Mouse (Mus musculus) liver, embryonic 11.5 days (tissue): ENCODE measurements at regions not wholly inside any gene's neighbourhood (a gene's known extent, or its start where the extent isn't known, plus 50 kb on each side); places are given as distances from the start of the nearest gene placed in this dataset.

ENCODE experiments used
- ATAC-seq: fragments of 200-750 bp; cut with Nextera tagmentation; replicated peaks from 2 replicates; pipeline ENCODE4 v1.8.0; 2017; ENCODE audit warnings: moderate number of reproducible peaks, mild to moderate bottlenecking, moderate TSS enrichment, moderate library complexity; ENCODE audit not compliant: low FRiP score
- DNase-seq: peaks from one replicate; pipeline ENCODE4 v3.0.0-alpha.2; 2017; ENCODE audit warnings: low spot score
- H3K27ac ChIP-seq: fragments of 300-500 bp; sonication (generic); 2 replicates; pipeline ENCODE4 v1.5.1; 2014; ENCODE audit warnings: mild to moderate bottlenecking, low read depth, low read length, control low read depth
- H3K27me3 ChIP-seq: fragments of 300-500 bp; sonication (generic); replicated peaks from 2 replicates; pipeline ENCODE4 v1.6.1; 2014; ENCODE audit warnings: low read length, mixed read lengths; ENCODE audit not compliant: control insufficient read depth, insufficient read depth
- H3K36me3 ChIP-seq: fragments of 300-500 bp; sonication (generic); 2 replicates; pipeline ENCODE4 v1.6.1; 2014; ENCODE audit warnings: mild to moderate bottlenecking, low read length, moderate library complexity, mixed read lengths; ENCODE audit not compliant: control insufficient read depth, insufficient read depth
- H3K4me1 ChIP-seq: fragments of 300-500 bp; sonication (generic); replicated peaks from 2 replicates; pipeline ENCODE4 v1.6.1; 2014; ENCODE audit warnings: low read length, mixed read lengths; ENCODE audit not compliant: control insufficient read depth, insufficient read depth
- H3K4me2 ChIP-seq: fragments of 300-500 bp; sonication (generic); 2 replicates; pipeline ENCODE4 v1.6.1; 2014; ENCODE audit warnings: mild to moderate bottlenecking, control low read depth, moderate library complexity
- H3K4me3 ChIP-seq: fragments of 300-500 bp; sonication (generic); 2 replicates; pipeline ENCODE4 v1.5.1; 2014; ENCODE audit warnings: low read depth, low read length, control low read depth
- H3K9ac ChIP-seq: fragments of 300-500 bp; sonication (generic); 2 replicates; pipeline ENCODE4 v1.6.1; 2014; ENCODE audit warnings: low read depth, low read length, control low read depth
- H3K9me3 ChIP-seq: fragments of 300-500 bp; sonication (generic); 2 replicates; pipeline ENCODE4 v1.6.1; 2016; ENCODE audit warnings: low read length, inconsistent platforms, mixed read lengths; ENCODE audit not compliant: control insufficient read depth
- WGBS: fragments of 180-500 bp; shearing (Covaris S2); extraction: QIAGEN DNeasy Blood & Tissue Kit; methylation state at CpG from one replicate; pipeline ENCODE4 v1.1.7; 2014; 5-methylcytosine and 5-hydroxymethylcytosine counted together

GRCm38 (mm10) chr4:127543276-127543675, 185.3 kb upstream of the Gjb5 start:
- no peak for ATAC-seq
- H3K27me3 ChIP-seq: no peaks in the 10 kb centered on the region

GRCm38 (mm10) chr4:127542771-127543170, 184.8 kb upstream of the Gjb5 start:
- 80% methylated on average over 4 of the region's 4 CpGs for WGBS
- no peaks in the 10 kb centered on the region for H3K9me3 ChIP-seq
- H3K9ac ChIP-seq: no peak overlapping the region
- no peak overlapping the region for H3K4me2 ChIP-seq
- H3K36me3 ChIP-seq: no peaks in the 10 kb centered on the region
- H3K27me3 ChIP-seq: no peaks in the 10 kb centered on the region
- H3K4me3 ChIP-seq: no peak overlapping the region
- no peak for ATAC-seq
- H3K4me1 ChIP-seq: no peaks in the 10 kb centered on the region
- no peak for DNase-seq
- no peak overlapping the region for H3K27ac ChIP-seq

More at GRCm38 (mm10) chr4:127543276-127543675, 185.3 kb upstream of the Gjb5 start:
- H3K27ac ChIP-seq: no peak overlapping the region
- no peaks in the 10 kb centered on the region for H3K36me3 ChIP-seq
- 82% methylated on average over 2 of the region's 2 CpGs for WGBS
- H3K9ac ChIP-seq: no peak overlapping the region
- no peak overlapping the region for H3K4me3 ChIP-seq
- no peaks in the 10 kb centered on the region for H3K4me1 ChIP-seq
- H3K9me3 ChIP-seq: no peaks in the 10 kb centered on the region
- DNase-seq: no peak
- no peak overlapping the region for H3K4me2 ChIP-seq

- H3K27me3 ChIP-seq: no peaks in the 10 kb centered on the region
- H3K27ac ChIP-seq: no peak overlapping the region
- no peaks in the 10 kb centered on the region for H3K9me3 ChIP-seq
- no peak overlapping the region for H3K9ac ChIP-seq
- DNase-seq: no peak
- 42% methylated on average over 5 of the region's 5 CpGs for WGBS
- H3K4me1 ChIP-seq: no peaks in the 10 kb centered on the region
- no peak for ATAC-seq
- no peak overlapping the region for H3K4me3 ChIP-seq
- no peak overlapping the region for H3K4me2 ChIP-seq
- no peaks in the 10 kb centered on the region for H3K36me3 ChIP-seq
These were observed 179.0 kb upstream of the Gjb5 start for GRCm38 (mm10) chr4:127536952-127537351.

- no peaks in the 10 kb centered on the region for H3K9me3 ChIP-seq
- WGBS: 66% methylated on average over 7 of the region's 7 CpGs
- no peaks in the 10 kb centered on the region for H3K27me3 ChIP-seq
- H3K4me2 ChIP-seq: no peak overlapping the region
- ATAC-seq (no peak), DNase-seq (no peak)
- H3K9ac ChIP-seq: no peak overlapping the region
- no peaks in the 10 kb centered on the region for H3K4me1 ChIP-seq
- H3K36me3 ChIP-seq: no peaks in the 10 kb centered on the region
- H3K27ac ChIP-seq: no peak overlapping the region
- no peak overlapping the region for H3K4me3 ChIP-seq
These were observed 177.6 kb upstream of the Gjb5 start for GRCm38 (mm10) chr4:127535630-127536029.

- Histone ChIP-seq H3K4me1 (no peaks in the 10 kb centered on the region), H3K4me2 (no peak overlapping the region), H3K27ac (no peak overlapping the region), H3K27me3 (no peaks in the 10 kb centered on the region), H3K36me3 (no peaks in the 10 kb centered on the region), H3K9ac (no peak overlapping the region), H3K9me3 (no peaks in the 10 kb centered on the region), H3K4me3 (no peak overlapping the region)
- no peak for DNase-seq
- 98% methylated on average over 3 of the region's 3 CpGs for WGBS
- no peak for ATAC-seq
These were observed 176.4 kb upstream of the Gjb5 start for GRCm38 (mm10) chr4:127534411-127534810.

GRCm38 (mm10) chr4:127533726-127534125, 175.7 kb upstream of the Gjb5 start:
- Histone ChIP-seq H3K27ac (no peak overlapping the region), H3K9me3 (no peaks in the 10 kb centered on the region), H3K9ac (no peak overlapping the region), H3K4me1 (no peaks in the 10 kb centered on the region), H3K27me3 (no peaks in the 10 kb centered on the region), H3K4me3 (no peak overlapping the region), H3K4me2 (no peak overlapping the region), H3K36me3 (no peaks in the 10 kb centered on the region)
- ATAC-seq (no peak), DNase-seq (no peak)
- WGBS: 59% methylated on average over 4 of the region's 4 CpGs

GRCm38 (mm10) chr4:127530779-127531178, 172.8 kb upstream of the Gjb5 start:
- Histone ChIP-seq H3K4me1 (no peaks in the 10 kb centered on the region), H3K4me3 (no peak overlapping the region), H3K27ac (no peak overlapping the region), H3K27me3 (no peaks in the 10 kb centered on the region), H3K9me3 (no peaks in the 10 kb centered on the region), H3K36me3 (no peaks in the 10 kb centered on the region), H3K4me2 (no peak overlapping the region), H3K9ac (no peak overlapping the region)
- 82% methylated on average over 11 of the region's 11 CpGs for WGBS
- DNase-seq: no peak
- ATAC-seq: no peak

GRCm38 (mm10) chr4:127522151-127522550, 164.2 kb upstream of the Gjb5 start:
- Histone ChIP-seq H3K27me3 (no peaks in the 10 kb centered on the region), H3K4me1 (no peaks in the 10 kb centered on the region), H3K27ac (no peak overlapping the region), H3K36me3 (no peaks in the 10 kb centered on the region), H3K4me2 (no peak overlapping the region), H3K4me3 (no peak overlapping the region), H3K9me3 (no peaks in the 10 kb centered on the region), H3K9ac (no peak overlapping the region)
- no peak for ATAC-seq
- no peak for DNase-seq
- WGBS: 81% methylated on average over 2 of the region's 2 CpGs

GRCm38 (mm10) chr4:127517978-127518377, 160.0 kb upstream of the Gjb5 start:
- H3K27me3 ChIP-seq: no peaks in the 10 kb centered on the region
- ATAC-seq: no peak

More at GRCm38 (mm10) chr4:127517978-127518377, 160.0 kb upstream of the Gjb5 start:
- no peak overlapping the region for H3K4me3 ChIP-seq
- H3K27ac ChIP-seq: no peak overlapping the region
- H3K9ac ChIP-seq: no peak overlapping the region
- 96% methylated on average over 1 of the region's 1 CpGs for WGBS
- DNase-seq: no peak
- H3K36me3 ChIP-seq: no peaks in the 10 kb centered on the region
- H3K4me1 ChIP-seq: no peaks in the 10 kb centered on the region
- no peaks in the 10 kb centered on the region for H3K9me3 ChIP-seq
- no peak overlapping the region for H3K4me2 ChIP-seq
